Mouse (Mus musculus) ovary, postnatal 10 days (tissue): ENCODE measurements at regions not wholly inside any gene's neighbourhood (a gene's known extent, or its start where the extent isn't known, plus 50 kb on each side); places are given as distances from the start of the nearest gene placed in this dataset.

Experiments used
- DNase-seq: peaks from one replicate; pipeline ENCODE4 v3.0.0; 2022; ENCODE audit warnings: low spot score

GRCm38 (mm10) chr7:133232889-133233441 lies 108.8 kb upstream of the Ctbp2 start:
- DNase-seq: no peak

- no peak for DNase-seq
Observed at GRCm38 (mm10) chr7:133230806-133231205, 106.7 kb upstream of the Ctbp2 start.

GRCm38 (mm10) chr7:133223948-133224652 lies 99.9 kb upstream of the Ctbp2 start:
- no peak for DNase-seq

- DNase-seq: no peak
Observed at GRCm38 (mm10) chr7:133212328-133212727, 88.2 kb upstream of the Ctbp2 start.

- no peak for DNase-seq
Observed at GRCm38 (mm10) chr7:133205704-133206103, 81.5 kb upstream of the Ctbp2 start.

GRCm38 (mm10) chr7:133204485-133204884 lies 80.3 kb upstream of the Ctbp2 start:
- DNase-seq: no peak

GRCm38 (mm10) chr7:133203933-133204332 lies 79.8 kb upstream of the Ctbp2 start:
- no peak for DNase-seq

GRCm38 (mm10) chr7:133202092-133202880 lies 78.1 kb upstream of the Ctbp2 start:
- DNase-seq: no peak

- DNase-seq: no peak
Observed at GRCm38 (mm10) chr7:133199046-133199445, 74.9 kb upstream of the Ctbp2 start.

GRCm38 (mm10) chr7:133189880-133190462 lies 65.8 kb upstream of the Ctbp2 start:
- no peak for DNase-seq

GRCm38 (mm10) chr7:133185931-133186601 lies 61.9 kb upstream of the Ctbp2 start:
- DNase-seq: peak; percentile 10

- no peak for DNase-seq
Observed at GRCm38 (mm10) chr7:133184905-133185594, 60.9 kb upstream of the Ctbp2 start.

GRCm38 (mm10) chr7:133181388-133181787 lies 57.2 kb upstream of the Ctbp2 start:
- no peak for DNase-seq

GRCm38 (mm10) chr7:133177179-133177575 lies 53.0 kb upstream of the Ctbp2 start:
- no peak for DNase-seq

- peak; percentile 36 for DNase-seq
Observed at GRCm38 (mm10) chr7:133176256-133177178, 52.4 kb upstream of the Ctbp2 start.
